Mouse (Mus musculus) embryonic facial prominence, embryonic 15.5 days (tissue): ENCODE measurements around the gene Psmg3. TPM values are rescaled to one million over a fixed set of nuclear protein-coding genes. Genes with fewer than 3 reads are reported as not detected.

Source experiments
- ATAC-seq: fragments of 200-750 bp; cut with Nextera tagmentation; 2 replicates; pipeline ENCODE4 v1.8.0; 2017; ENCODE audit warnings: low read depth, moderate TSS enrichment; ENCODE audit not compliant: insufficient number of reproducible peaks, low FRiP score, low TSS enrichment
- H3K27ac ChIP-seq: fragments of 300-500 bp; sonication (generic); replicated peaks from 2 replicates; pipeline ENCODE4 v1.5.1; 2015; ENCODE audit warnings: mild to moderate bottlenecking, inconsistent platforms
- H3K27me3 ChIP-seq: fragments of 300-500 bp; sonication (generic); 2 replicates; pipeline ENCODE4 v1.6.1; 2015; ENCODE audit warnings: inconsistent platforms
- H3K36me3 ChIP-seq: fragments of 300-500 bp; sonication (generic); 2 replicates; pipeline ENCODE4 v1.6.1; 2015; ENCODE audit warnings: mild to moderate bottlenecking, inconsistent platforms
- H3K4me1 ChIP-seq: fragments of 300-500 bp; sonication (generic); 2 replicates; pipeline ENCODE4 v1.6.1; 2015; ENCODE audit warnings: inconsistent platforms
- H3K4me2 ChIP-seq: fragments of 300-500 bp; sonication (generic); replicated peaks from 2 replicates; pipeline ENCODE4 v1.6.1; 2015; ENCODE audit warnings: mild to moderate bottlenecking, inconsistent platforms
- H3K4me3 ChIP-seq: fragments of 300-500 bp; sonication (generic); replicated peaks from 2 replicates; pipeline ENCODE4 v1.5.1; 2015; ENCODE audit warnings: mild to moderate bottlenecking, inconsistent platforms
- H3K9ac ChIP-seq: fragments of 300-500 bp; sonication (generic); 2 replicates; pipeline ENCODE4 v1.6.1; 2015; ENCODE audit warnings: inconsistent platforms
- H3K9me3 ChIP-seq: fragments of 300-500 bp; sonication (generic); replicated peaks from 2 replicates; pipeline ENCODE4 v1.6.1; 2016; ENCODE audit warnings: inconsistent platforms
- WGBS: fragments of 180-500 bp; shearing (Covaris S2); methylation state at CpG from one replicate; pipeline ENCODE4 v1.1.7; 2015; 5-methylcytosine and 5-hydroxymethylcytosine counted together
- polyA plus RNA-seq: library from polyadenylated mRNA; unstranded; fragments of >200 nt; fragmentation: Nextera tagmentation; extraction: Ambion mirVana; gene quantifications from 2 replicates; pipeline ENCODE4 v1.2.1, GENCODE M21; 2015

Psmg3 gene
- polyA plus RNA-seq, 1 experiment from 2014 or later, result 61.0 TPM

GRCm38 (mm10) chr5:139801231-139801630, 25.5 kb downstream of the Psmg3 start:
- H3K4me1 ChIP-seq, result peaks cover 40% of the 10 kb centered on the region
- no peak overlapping the region for H3K4me2 ChIP-seq
- 93% methylated on average over 8 of the region's 8 CpGs for WGBS
- H3K9me3 ChIP-seq, result no peaks in the 10 kb centered on the region
- H3K27me3 ChIP-seq, result no peaks in the 10 kb centered on the region
- H3K27ac ChIP-seq, result no peak overlapping the region
- H3K36me3 ChIP-seq, result peaks cover 15% of the 10 kb centered on the region
- no peak overlapping the region for H3K4me3 ChIP-seq
- H3K9ac ChIP-seq, result no peak overlapping the region
- ATAC-seq, result no peak

- H3K4me1 ChIP-seq, result peaks cover 47% of the 10 kb centered on the region
- no peaks in the 10 kb centered on the region for H3K27me3 ChIP-seq
- ATAC-seq, result no peak
- WGBS, result 89% methylated on average over 33 of the region's 33 CpGs
- H3K27ac ChIP-seq, result no peak overlapping the region
- no peak overlapping the region for H3K9ac ChIP-seq
- no peak overlapping the region for H3K4me2 ChIP-seq
- H3K36me3 ChIP-seq, result peaks cover 15% of the 10 kb centered on the region
- H3K4me3 ChIP-seq, result no peak overlapping the region
- no peaks in the 10 kb centered on the region for H3K9me3 ChIP-seq
Measured at GRCm38 (mm10) chr5:139799801-139800590, 26.7 kb downstream of the Psmg3 start.

- Histone ChIP-seq H3K4me2 (no peak overlapping the region), H3K9ac (no peak overlapping the region), H3K9me3 (no peaks in the 10 kb centered on the region), H3K4me1 (peaks cover 51% of the 10 kb centered on the region), H3K27me3 (no peaks in the 10 kb centered on the region), H3K4me3 (no peak overlapping the region), H3K36me3 (peaks cover 15% of the 10 kb centered on the region), H3K27ac (no peak overlapping the region)
- no peak for ATAC-seq
- 85% methylated on average over 9 of the region's 9 CpGs for WGBS
Measured at GRCm38 (mm10) chr5:139799041-139799440, 27.6 kb downstream of the Psmg3 start.

GRCm38 (mm10) chr5:139798168-139798900, 28.4 kb downstream of the Psmg3 start:
- H3K36me3 ChIP-seq, result peaks cover 15% of the 10 kb centered on the region
- no peak for ATAC-seq
- H3K4me1 ChIP-seq, result peaks cover 49% of the 10 kb centered on the region
- no peak overlapping the region for H3K9ac ChIP-seq
- 56% methylated on average over 12 of the region's 12 CpGs for WGBS
- H3K4me2 ChIP-seq, result peak overlapping the region; percentile 12; the same call in 1 of the 2 replicates
- no peaks in the 10 kb centered on the region for H3K9me3 ChIP-seq
- no peak overlapping the region for H3K4me3 ChIP-seq
- 0 out of 2 replicates have a peak overlapping the region, but pooled peaks have one; percentile 28 for H3K27ac ChIP-seq
- H3K27me3 ChIP-seq, result no peaks in the 10 kb centered on the region

GRCm38 (mm10) chr5:139797473-139798167, 29.1 kb downstream of the Psmg3 start:
- peaks cover 53% of the 10 kb centered on the region for H3K4me1 ChIP-seq
- no peaks in the 10 kb centered on the region for H3K27me3 ChIP-seq
- H3K36me3 ChIP-seq, result peaks cover 15% of the 10 kb centered on the region
- no peak overlapping the region for H3K4me3 ChIP-seq
- 43% methylated on average over 11 of the region's 11 CpGs for WGBS
- H3K27ac ChIP-seq, result peak overlapping the region; percentile 48
- peak overlapping the region; percentile 41 for H3K4me2 ChIP-seq
- H3K9me3 ChIP-seq, result no peaks in the 10 kb centered on the region
- no peak overlapping the region for H3K9ac ChIP-seq
- 0 out of 2 replicates have a peak, but pooled peaks have one; percentile 2 for ATAC-seq

- Histone ChIP-seq H3K9ac (no peak overlapping the region), H3K36me3 (peaks cover 15% of the 10 kb centered on the region), H3K4me2 (peak overlapping the region; percentile 41), H3K4me3 (no peak overlapping the region), H3K27ac (peak overlapping the region; percentile 63), H3K9me3 (no peaks in the 10 kb centered on the region), H3K4me1 (peaks cover 60% of the 10 kb centered on the region), H3K27me3 (no peaks in the 10 kb centered on the region)
- 9% methylated on average over 13 of the region's 13 CpGs for WGBS
- ATAC-seq, result peak; percentile 77
Measured at GRCm38 (mm10) chr5:139796900-139797299, 29.8 kb downstream of the Psmg3 start.

GRCm38 (mm10) chr5:139796001-139796620, 30.6 kb downstream of the Psmg3 start:
- Histone ChIP-seq H3K9ac (no peak overlapping the region), H3K4me1 (peaks cover 64% of the 10 kb centered on the region), H3K36me3 (peaks cover 14% of the 10 kb centered on the region), H3K27ac (peak overlapping the region; percentile 63; the same call in 1 of the 2 replicates), H3K9me3 (no peaks in the 10 kb centered on the region), H3K27me3 (no peaks in the 10 kb centered on the region), H3K4me3 (no peak overlapping the region), H3K4me2 (0 out of 2 replicates have a peak overlapping the region, but pooled peaks have one; percentile 41)
- no peak for ATAC-seq
- 72% methylated on average over 9 of the region's 9 CpGs for WGBS

- H3K27ac ChIP-seq, result no peak overlapping the region
- 51% methylated on average over 10 of the region's 10 CpGs for WGBS
Measured at GRCm38 (mm10) chr5:139794938-139795337, 31.7 kb downstream of the Psmg3 start.

GRCm38 (mm10) chr5:139794137-139794536, 32.5 kb downstream of the Psmg3 start:
- no peaks in the 10 kb centered on the region for H3K27me3 ChIP-seq
- WGBS, result 83% methylated on average over 5 of the region's 5 CpGs
- H3K36me3 ChIP-seq, result no peaks in the 10 kb centered on the region
- H3K4me3 ChIP-seq, result no peak overlapping the region
- H3K9ac ChIP-seq, result no peak overlapping the region
- H3K4me2 ChIP-seq, result no peak overlapping the region
- peaks cover 68% of the 10 kb centered on the region for H3K4me1 ChIP-seq
- no peaks in the 10 kb centered on the region for H3K9me3 ChIP-seq
- H3K27ac ChIP-seq, result no peak overlapping the region
- no peak for ATAC-seq

More at GRCm38 (mm10) chr5:139794938-139795337, 31.7 kb downstream of the Psmg3 start:
- no peaks in the 10 kb centered on the region for H3K9me3 ChIP-seq
- H3K4me1 ChIP-seq, result peaks cover 68% of the 10 kb centered on the region
- ATAC-seq, result no peak
- H3K4me3 ChIP-seq, result no peak overlapping the region
- H3K36me3 ChIP-seq, result peaks cover 2% of the 10 kb centered on the region
- H3K27me3 ChIP-seq, result no peaks in the 10 kb centered on the region
- H3K4me2 ChIP-seq, result no peak overlapping the region
- H3K9ac ChIP-seq, result no peak overlapping the region

- Histone ChIP-seq H3K9me3 (no peaks in the 10 kb centered on the region), H3K4me2 (peak overlapping the region; percentile 98), H3K27ac (0 out of 2 replicates have a peak overlapping the region, but pooled peaks have one; percentile 65), H3K9ac (no peak overlapping the region), H3K4me1 (peaks cover 67% of the 10 kb centered on the region), H3K4me3 (no peak overlapping the region; the same call in 1 of the 2 replicates), H3K27me3 (no peaks in the 10 kb centered on the region), H3K36me3 (no peaks in the 10 kb centered on the region)
- no peak for ATAC-seq
- WGBS, result 49% methylated on average over 11 of the region's 11 CpGs
Measured at GRCm38 (mm10) chr5:139793338-139794089, 33.2 kb downstream of the Psmg3 start.
